Mouse (Mus musculus): Measurements from ENCODE around the gene Vmn1r166. TPM values are rescaled to one million over a fixed set of nuclear protein-coding genes. Genes with fewer than 3 reads are reported as not detected.
"Not testable (repeated sequence)": the region's sequence is repeated elsewhere in the genome, so short reads cannot be mapped to it uniquely, and the experiment has no call there.

Vmn1r166 gene
- polyA plus RNA-seq (2016; fragmentation: Nextera tagmentation; extraction: Ambion mirVana), result not detected in 2 replicates

GRCm38 (mm10) chr7:23251582-23251981, at the start of gene Vmn1r166:
Gene Vmn1r166 (minus strand): TSS chr7:23251682.
- not testable (repeated sequence) for H3K36me3 ChIP-seq; H3K4me1 ChIP-seq (replicated peaks); H3K4me3 ChIP-seq; H3K9ac ChIP-seq; ATAC-seq (ENCODE audit: insufficient number of reproducible peaks, low FRiP score); H3K27ac ChIP-seq (ENCODE audit: poor library complexity, severe bottlenecking); H3K4me2 ChIP-seq; H3K27me3 ChIP-seq (replicated peaks); H3K9me3 ChIP-seq (replicated peaks)
- no CpG with 5 or more reads among the region's 2 CpGs for WGBS

DNA sequence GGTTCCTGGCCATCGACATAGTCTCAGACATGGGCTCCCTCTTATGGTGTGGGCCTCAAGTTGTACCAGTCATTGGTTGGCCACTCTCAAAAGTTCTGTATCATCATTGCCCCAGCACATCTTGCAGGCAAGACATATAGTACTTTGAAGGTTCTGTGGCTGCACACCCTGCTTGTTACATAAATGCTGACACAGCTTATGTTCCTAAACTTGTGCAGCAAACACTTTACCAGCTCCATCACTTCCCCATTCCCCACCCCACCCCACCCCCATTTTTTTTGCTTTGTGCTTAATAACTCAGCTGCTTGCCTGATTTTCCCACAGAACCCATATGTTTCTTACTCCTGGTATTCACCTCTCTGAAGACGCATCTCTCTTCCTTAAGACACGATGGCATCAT, 49.4 kb upstream of the Vmn1r166 start, which contains the start of gene Nlrp4e:
Gene Nlrp4e (plus strand): TSS at position 301 of the 400 bp plus-strand sequence.
- H3K36me3 ChIP-seq; H3K4me3 ChIP-seq; H3K9ac ChIP-seq; H3K4me2 ChIP-seq; ATAC-seq (ENCODE audit: insufficient number of reproducible peaks, low FRiP score); H3K4me1 ChIP-seq (replicated peaks); H3K27me3 ChIP-seq (replicated peaks); H3K27ac ChIP-seq (ENCODE audit: poor library complexity, severe bottlenecking): not testable (repeated sequence)
- H3K9me3 ChIP-seq (replicated peaks), result peaks cover 17% of the 10 kb centered on the region
- 70% methylated on average over 3 of the region's 3 CpGs for WGBS

DNA sequence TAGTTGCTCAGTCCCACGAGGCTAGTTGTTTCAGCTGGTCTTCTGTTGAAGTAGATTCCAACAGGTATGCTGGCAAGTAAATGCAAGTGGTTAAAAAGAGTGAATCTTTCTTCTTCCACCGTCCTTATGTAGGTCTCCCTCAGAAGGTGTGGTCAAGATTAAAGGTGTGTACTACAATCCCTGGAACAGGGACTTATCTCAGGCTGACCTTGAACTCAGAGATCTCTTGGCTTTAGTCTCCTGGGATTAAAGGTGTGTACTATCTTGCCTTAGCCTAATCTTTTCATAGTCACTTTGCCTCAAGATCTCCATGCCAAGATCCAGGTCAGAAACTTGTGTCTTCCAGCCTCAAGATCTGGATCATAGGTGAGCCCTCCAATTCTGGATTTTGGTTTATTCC, 27.3 kb upstream of the Vmn1r166 start, which contains the start of gene Gm6902:
Gene Gm6902 (minus strand): TSS at position 101 of the 400 bp plus-strand sequence.
- ATAC-seq (ENCODE audit: insufficient number of reproducible peaks, low FRiP score); H3K4me2 ChIP-seq; H3K36me3 ChIP-seq; H3K4me1 ChIP-seq (replicated peaks); H3K27ac ChIP-seq (ENCODE audit: poor library complexity, severe bottlenecking); H3K27me3 ChIP-seq (replicated peaks); H3K9me3 ChIP-seq (replicated peaks); H3K4me3 ChIP-seq; H3K9ac ChIP-seq: not testable (repeated sequence)
- WGBS, result no CpG with 5 or more reads among the region's 2 CpGs

DNA sequence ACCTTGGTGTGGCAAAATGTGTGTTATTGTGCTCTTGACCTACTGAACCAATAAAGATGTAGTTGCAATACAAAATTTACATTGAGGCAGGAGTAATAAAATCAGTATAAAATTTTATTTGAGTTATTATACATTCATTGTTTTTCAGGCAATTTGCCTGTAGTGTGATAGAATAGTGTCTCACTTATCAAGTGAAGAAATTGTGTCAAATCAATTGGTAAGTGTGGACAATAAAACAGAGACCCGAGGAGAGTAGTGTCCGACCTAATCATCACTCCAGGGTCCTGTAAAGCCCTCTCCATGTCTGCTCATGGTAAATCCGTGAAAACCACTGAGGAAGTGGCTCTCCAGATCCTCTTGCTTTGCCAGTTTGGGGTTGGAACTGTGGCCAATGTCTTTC, 34.5 kb downstream of the Vmn1r166 start, which contains the start of gene Vmn1r165:
Gene Vmn1r165 (plus strand): TSS at position 301 of the 400 bp plus-strand sequence.
- H3K27ac ChIP-seq (ENCODE audit: poor library complexity, severe bottlenecking); H3K36me3 ChIP-seq; H3K4me2 ChIP-seq; H3K9ac ChIP-seq; H3K9me3 ChIP-seq (replicated peaks); ATAC-seq (ENCODE audit: insufficient number of reproducible peaks, low FRiP score); H3K4me1 ChIP-seq (replicated peaks); H3K4me3 ChIP-seq; H3K27me3 ChIP-seq (replicated peaks): not testable (repeated sequence)
- no CpG with 5 or more reads among the region's 3 CpGs for WGBS

Other genes starting within 250 kb of the Vmn1r166 start
- gene Gm4216, start 231.8 kb downstream of the Vmn1r166 start, polyA plus RNA-seq (2016; fragmentation: Nextera tagmentation; extraction: Ambion mirVana), result not detected in 2 replicates
- gene Vmn1r163, start 196.1 kb downstream of the Vmn1r166 start, polyA plus RNA-seq (2016; fragmentation: Nextera tagmentation; extraction: Ambion mirVana), result not detected in 2 replicates
- gene Gm8720, start 184.2 kb downstream of the Vmn1r166 start, polyA plus RNA-seq (2016; fragmentation: Nextera tagmentation; extraction: Ambion mirVana), result not detected in 2 replicates
- gene Gm10662, start 107.2 kb downstream of the Vmn1r166 start, polyA plus RNA-seq (2016; fragmentation: Nextera tagmentation; extraction: Ambion mirVana), result not detected in 2 replicates
- gene Vmn1r165, start 34.4 kb downstream of the Vmn1r166 start, polyA plus RNA-seq (2016; fragmentation: Nextera tagmentation; extraction: Ambion mirVana), result not detected in 2 replicates
- gene Gm6902, start 27.2 kb upstream of the Vmn1r166 start, polyA plus RNA-seq (2016; fragmentation: Nextera tagmentation; extraction: Ambion mirVana), result not detected in 2 replicates
- gene Nlrp4e, start 49.5 kb upstream of the Vmn1r166 start, polyA plus RNA-seq (2016; fragmentation: Nextera tagmentation; extraction: Ambion mirVana), result not detected in 2 replicates
- gene Nlrp5, start 134.2 kb upstream of the Vmn1r166 start, polyA plus RNA-seq (2016; fragmentation: Nextera tagmentation; extraction: Ambion mirVana), result not detected in 2 replicates

All from heart, embryonic 12.5 days (tissue).